Mouse (Mus musculus): ENCODE measurements at regions not wholly inside any gene's neighbourhood (a gene's known extent, or its start where the extent isn't known, plus 50 kb on each side); places are given as distances from the start of the nearest gene placed in this dataset.

GRCm38 (mm10) chr8:92518486-92518885, 155.6 kb upstream of the Irx6 start:
- no peak for DNase-seq (ENCODE audit: low spot score in 2 of 2)

DNA sequence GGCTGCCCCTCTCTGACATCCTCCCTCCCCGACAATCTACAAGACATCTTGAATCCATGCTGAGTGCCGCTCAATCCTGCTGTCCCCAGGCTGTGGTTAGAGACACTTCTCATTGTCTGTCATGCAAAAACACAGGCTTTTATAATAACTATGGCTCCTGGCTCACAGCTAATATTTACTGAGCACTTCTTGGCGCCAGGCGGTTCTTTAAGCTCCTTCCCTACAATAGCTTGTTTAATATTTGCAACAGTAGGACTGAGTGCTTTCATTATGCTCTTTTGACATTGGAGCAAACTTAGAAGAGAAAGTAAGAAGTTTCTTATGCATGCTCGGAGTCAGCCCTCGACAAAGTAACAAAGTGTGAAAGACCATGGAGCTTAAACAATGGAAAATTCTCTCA, 151.6 kb upstream of the Irx6 start:
- no peak for DNase-seq (ENCODE audit: low spot score in 2 of 2)

- DNase-seq (ENCODE audit: low spot score in 2 of 2), result no peak
These were observed 144.3 kb upstream of the Irx6 start for GRCm38 (mm10) chr8:92529756-92530155.

- DNase-seq (ENCODE audit: low spot score in 2 of 2), result no peak
These were observed 133.5 kb upstream of the Irx6 start for GRCm38 (mm10) chr8:92540636-92541035.

- DNase-seq (ENCODE audit: low spot score in 2 of 2), result no peak
These were observed 128.6 kb upstream of the Irx6 start for GRCm38 (mm10) chr8:92545347-92546059.

- DNase-seq (ENCODE audit: low spot score in 2 of 2), result no peak
These were observed 118.9 kb upstream of the Irx6 start for GRCm38 (mm10) chr8:92555140-92555539.

DNA sequence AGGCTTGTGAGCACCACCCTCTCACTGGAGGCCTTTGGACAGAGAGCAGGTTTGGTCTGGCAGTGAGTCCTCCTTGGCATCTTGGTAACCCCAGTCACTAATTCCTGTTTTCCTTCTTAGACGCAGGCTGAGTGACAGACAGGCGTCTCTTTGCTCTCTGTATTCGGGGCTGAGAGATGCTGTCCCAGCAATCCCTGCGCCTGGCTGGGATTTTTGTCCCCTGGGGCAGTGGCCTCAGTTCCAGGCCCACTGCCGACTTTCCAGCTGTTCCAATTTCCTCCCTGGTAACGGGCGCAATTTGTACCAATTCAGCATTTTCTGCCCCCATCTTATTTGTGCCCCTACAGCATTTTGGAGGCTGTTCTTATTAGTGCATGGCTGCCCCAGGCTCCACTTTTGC, 118.5 kb upstream of the Irx6 start:
- DNase-seq (ENCODE audit: low spot score in 2 of 2), result no peak

- no peak for DNase-seq (ENCODE audit: low spot score in 2 of 2)
These were observed 111.6 kb upstream of the Irx6 start for GRCm38 (mm10) chr8:92562471-92562870.

- DNase-seq (ENCODE audit: low spot score in 2 of 2), result no peak
These were observed 111.1 kb upstream of the Irx6 start for GRCm38 (mm10) chr8:92562962-92563361.

DNA sequence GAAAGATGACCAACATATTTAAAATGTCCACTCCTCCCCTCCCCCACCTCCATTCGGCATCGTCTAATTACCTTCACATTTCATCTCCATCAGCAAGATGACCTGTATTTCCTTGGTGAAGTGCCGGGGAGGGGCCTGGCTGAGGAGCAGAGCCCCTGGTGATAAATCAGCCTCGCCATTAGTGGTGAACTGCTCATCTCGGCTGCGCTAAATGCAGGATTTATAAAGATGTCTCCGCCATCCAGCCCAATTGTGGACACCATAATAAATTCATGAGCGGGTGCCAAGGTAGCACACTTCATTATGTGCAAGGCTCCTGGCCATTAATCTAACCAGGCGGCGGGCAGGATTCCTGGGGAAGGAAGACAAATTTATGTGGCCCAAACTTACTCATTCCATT, 104.4 kb upstream of the Irx6 start:
- no peak for DNase-seq (ENCODE audit: low spot score in 2 of 2)

- DNase-seq (ENCODE audit: low spot score in 2 of 2), result no peak
These were observed 94.6 kb upstream of the Irx6 start for GRCm38 (mm10) chr8:92579446-92579845.

GRCm38 (mm10) chr8:92581051-92581450, 93.0 kb upstream of the Irx6 start:
- no peak for DNase-seq (ENCODE audit: low spot score in 2 of 2)

DNA sequence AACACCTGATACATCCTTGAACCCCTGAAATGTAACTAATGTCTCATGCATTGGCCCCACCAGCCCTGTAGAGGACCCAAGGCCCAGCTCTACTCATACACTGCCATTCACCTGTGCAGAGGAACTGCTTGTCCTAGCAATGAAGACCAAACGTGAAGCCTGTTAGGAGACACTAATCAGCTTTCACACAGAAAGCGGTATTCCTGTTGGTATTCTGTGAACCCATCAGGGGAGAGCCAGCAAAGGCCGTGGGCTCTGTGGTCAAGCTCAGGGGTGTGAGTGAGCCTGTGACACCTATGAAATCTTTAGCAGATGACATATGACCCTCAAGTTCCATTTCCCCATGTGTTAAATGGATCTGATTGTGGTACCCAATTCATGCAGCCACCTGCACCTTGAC, 73.3 kb upstream of the Irx6 start:
- DNase-seq (ENCODE audit: low spot score in 2 of 2), result no peak

- DNase-seq (ENCODE audit: low spot score in 2 of 2), result no peak
These were observed 71.1 kb upstream of the Irx6 start for GRCm38 (mm10) chr8:92602973-92603372.

GRCm38 (mm10) chr8:92605631-92606030, 68.5 kb upstream of the Irx6 start:
- DNase-seq (ENCODE audit: low spot score in 2 of 2), result no peak

GRCm38 (mm10) chr8:92607604-92608003, 66.5 kb upstream of the Irx6 start:
- no peak for DNase-seq (ENCODE audit: low spot score in 2 of 2)

DNA sequence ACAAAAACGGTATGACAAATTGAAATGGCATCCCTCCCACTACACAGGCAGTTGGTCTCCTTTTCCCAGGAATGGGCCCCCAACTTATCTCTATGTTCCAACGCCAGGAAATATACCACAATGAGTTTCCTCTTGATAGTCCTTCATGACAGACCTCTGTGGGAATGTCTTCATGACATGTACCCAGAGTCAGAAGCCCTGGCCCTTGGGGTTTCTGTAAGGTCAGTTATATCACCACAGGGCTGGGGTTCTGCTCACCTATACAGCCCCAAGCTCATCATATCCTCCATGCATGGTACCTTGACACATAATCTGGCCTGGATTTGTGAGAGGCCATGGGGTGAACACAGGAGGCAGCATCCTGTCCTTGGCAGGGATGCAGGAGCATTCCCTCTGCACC, 64.2 kb upstream of the Irx6 start:
- DNase-seq (ENCODE audit: low spot score in 2 of 2), result no peak

- DNase-seq (ENCODE audit: low spot score in 2 of 2), result no peak
These were observed 63.5 kb upstream of the Irx6 start for GRCm38 (mm10) chr8:92610487-92611059.

- no peak for DNase-seq (ENCODE audit: low spot score in 2 of 2)
These were observed 60.6 kb upstream of the Irx6 start for GRCm38 (mm10) chr8:92613486-92613885.

DNA sequence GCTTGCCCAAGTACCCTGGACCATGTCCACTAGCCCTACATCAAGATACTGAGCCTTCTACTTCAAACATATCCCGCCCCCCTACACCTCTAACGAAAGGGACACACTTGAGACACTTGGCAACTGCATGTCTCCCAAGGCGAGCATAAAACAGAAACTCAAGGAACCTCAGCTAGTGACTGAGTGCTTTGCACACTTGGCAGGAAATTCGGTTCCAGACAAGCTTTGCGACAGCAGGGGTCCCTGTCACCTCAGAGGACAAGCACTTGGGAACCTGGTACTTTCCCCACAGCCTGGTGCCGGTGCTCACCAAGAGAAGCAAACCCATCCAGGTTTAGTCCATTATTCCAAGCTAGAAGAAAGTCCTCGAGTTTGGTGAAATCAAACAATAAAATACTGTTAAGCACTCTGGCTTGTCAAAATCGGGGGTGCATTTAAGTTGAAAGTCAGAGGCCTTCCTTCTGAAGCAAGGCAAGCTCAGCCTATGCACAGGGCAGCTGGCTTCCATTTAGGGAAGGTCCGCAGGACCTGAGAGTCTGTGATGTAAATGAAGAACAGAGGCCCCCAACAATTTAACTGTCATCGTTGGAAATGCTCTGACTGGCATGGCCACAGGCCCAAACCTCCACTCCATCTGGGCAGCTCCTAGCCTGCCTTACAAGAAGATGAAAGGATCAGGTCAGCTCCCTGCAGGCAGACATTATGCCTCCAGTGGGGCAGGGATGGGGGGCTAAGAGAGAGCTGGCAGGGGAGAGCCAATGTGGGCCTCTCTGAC, 57.6 kb upstream of the Irx6 start:
- no peak for DNase-seq (ENCODE audit: low spot score in 2 of 2)

DNA sequence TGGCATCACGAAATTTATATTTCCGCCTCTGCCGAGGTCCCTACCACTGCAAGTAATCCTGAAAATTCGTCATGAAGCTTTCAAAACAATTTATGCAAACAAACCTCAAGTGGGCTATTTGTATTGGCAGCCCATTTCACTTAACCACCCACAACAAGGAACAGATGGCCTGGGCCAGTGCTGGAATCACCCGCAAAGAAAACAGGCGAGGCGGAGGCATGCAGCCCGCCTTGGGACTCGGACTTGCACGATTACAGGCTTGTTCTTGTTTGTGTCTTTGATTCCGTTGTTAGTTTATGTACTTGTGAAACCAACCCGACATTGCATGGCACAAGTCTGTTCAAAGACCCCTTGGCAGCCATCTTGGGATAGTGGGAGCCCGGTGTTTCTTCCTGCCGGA, 55.8 kb upstream of the Irx6 start:
- DNase-seq (ENCODE audit: low spot score in 2 of 2), result no peak

All from urinary bladder, postnatal 36 days (tissue).